Mouse (Mus musculus) lung, adult 2 months (tissue): ENCODE results near the gene Zswim4. TPM values are rescaled to one million over a fixed set of nuclear protein-coding genes. Genes with fewer than 3 reads are reported as not detected.

Source experiments
- DNase-seq: peaks from one replicate; pipeline ENCODE4 v3.0.0; 2022
- H3K4me1 ChIP-seq: fragments of 200-500 bp; 2 replicates; pipeline ENCODE4 v1.6.1; 2011; ENCODE audit warnings: low read length; ENCODE audit not compliant: control insufficient read depth, insufficient read depth
- H3K4me3 ChIP-seq: fragments of 200-500 bp; replicated peaks from 2 replicates; pipeline ENCODE3; 2011; ENCODE audit warnings: low read depth, mild to moderate bottlenecking, control low read depth, low read length; ENCODE audit errors: extremely low read depth
- CTCF ChIP-seq: fragments of 200-500 bp; IDR thresholded peaks from 2 replicates; pipeline ENCODE4 v1.5.1; 2011; ENCODE audit warnings: mild to moderate bottlenecking, low read length, control low read depth; ENCODE audit not compliant: insufficient read depth
- POLR2A ChIP-seq: fragments of 200-500 bp; IDR thresholded peaks from 2 replicates; pipeline ENCODE4 v1.6.1; 2011; ENCODE audit warnings: low read depth, mild to moderate bottlenecking, control low read depth, low read length, borderline replicate concordance; ENCODE audit errors: extremely low read depth
- WGBS: fragments of 180-500 bp; shearing (Covaris S2); methylation state at CpG from one replicate; pipeline ENCODE4 v1.1.7; 2018; 5-methylcytosine and 5-hydroxymethylcytosine counted together
- polyA plus RNA-seq: library from polyadenylated mRNA; depleted of rRNA; stranded (reverse); fragments of >200 nt; gene quantifications from 2 replicates; pipeline ENCODE4 v1.2.3, GENCODE M21; 2012; rRNA removed

Gene Zswim4
- polyA plus RNA-seq, 1 experiment, result 24.0 TPM

- WGBS, result 74% methylated on average over 5 of the region's 5 CpGs
- no peak overlapping the region for H3K4me3 ChIP-seq
- H3K4me1 ChIP-seq, result no peaks in the 10 kb centered on the region
- DNase-seq, result no peak
- no peak for TF ChIP-seq CTCF
- no peak for TF ChIP-seq POLR2A
Measured at GRCm38 (mm10) chr8:84170096-84170495, 66.8 kb downstream of the Zswim4 start.

- no peaks in the 10 kb centered on the region for H3K4me1 ChIP-seq
- no peak for TF ChIP-seq POLR2A
- no peak for TF ChIP-seq CTCF
- no peak overlapping the region for H3K4me3 ChIP-seq
- DNase-seq, result no peak
- WGBS, result 95% methylated on average over 2 of the region's 2 CpGs
Measured at GRCm38 (mm10) chr8:84167696-84168095, 69.2 kb downstream of the Zswim4 start.

Other genes with a start within 250 kb of the Zswim4 start
- gene Samd1, start 239.4 kb downstream of the Zswim4 start, polyA plus RNA-seq, result 37.0 and 37.9 TPM in 2 replicates
- 0.35 and 0.36 TPM in 2 replicates for gene 1700067K01Rik, start 235.6 kb downstream of the Zswim4 start, polyA plus RNA-seq
- gene 2210011C24Rik, start 224.9 kb downstream of the Zswim4 start, polyA plus RNA-seq, result 29.5 and 57.0 TPM in 2 replicates
- gene Palm3, start 215.6 kb downstream of the Zswim4 start, polyA plus RNA-seq, result 0.42 and 0.89 TPM in 2 replicates
- gene Il27ra, start 194.5 kb downstream of the Zswim4 start, polyA plus RNA-seq, result 7.5 and 8.4 TPM in 2 replicates
- 0.22 and 0.71 TPM in 2 replicates for gene Rln3, start 192.1 kb downstream of the Zswim4 start, polyA plus RNA-seq
- 0.71 and 1.0 TPM in 2 replicates for gene Gm10643, start 171.9 kb downstream of the Zswim4 start, polyA plus RNA-seq
- 29.8 and 30.7 TPM in 2 replicates for gene Rfx1, start 170.2 kb downstream of the Zswim4 start, polyA plus RNA-seq
- 36.1 and 42.5 TPM in 2 replicates for gene Dcaf15, start 132.3 kb downstream of the Zswim4 start, polyA plus RNA-seq
- 1.8 and 2.4 TPM in 2 replicates for gene Podnl1, start 111.1 kb downstream of the Zswim4 start, polyA plus RNA-seq
- 25.9 and 27.7 TPM in 2 replicates for gene Cc2d1a, start 89.1 kb downstream of the Zswim4 start, polyA plus RNA-seq
- gene 4930432K21Rik, start 89.0 kb downstream of the Zswim4 start, polyA plus RNA-seq, result 1.0 and 1.1 TPM in 2 replicates
- gene Nanos3, start 51.8 kb downstream of the Zswim4 start, polyA plus RNA-seq, result 0.18 and 0.54 TPM in 2 replicates
- 116 and 149 TPM in 2 replicates for gene D8Ertd738e, start 12.7 kb upstream of the Zswim4 start, polyA plus RNA-seq
- 66.2 and 78.8 TPM in 2 replicates for gene Mri1, start 20.3 kb upstream of the Zswim4 start, polyA plus RNA-seq
- 37.6 and 63.7 TPM in 2 replicates for gene Ccdc130, start 33.3 kb upstream of the Zswim4 start, polyA plus RNA-seq
- gene Cacna1a, start 151.4 kb upstream of the Zswim4 start, polyA plus RNA-seq, result 11.3 and 13.3 TPM in 2 replicates